Mouse (Mus musculus) kidney, embryonic 16.5 days (tissue): ENCODE results near the gene Brinp2. TPM values are rescaled to one million over a fixed set of nuclear protein-coding genes. Genes with fewer than 3 reads are reported as not detected.

Source experiments
- ATAC-seq: fragments of 200-750 bp; cut with Nextera tagmentation; 2 replicates; pipeline ENCODE4 v1.8.0; 2017; ENCODE audit warnings: moderate TSS enrichment; ENCODE audit not compliant: low FRiP score, low TSS enrichment
- H3K27ac ChIP-seq: fragments of 300-500 bp; sonication (generic); 2 replicates; pipeline ENCODE4 v1.5.1; 2014; ENCODE audit warnings: low read length
- H3K27me3 ChIP-seq: fragments of 300-500 bp; sonication (generic); 2 replicates; pipeline ENCODE4 v1.6.1; 2014; ENCODE audit warnings: low read length, control low read depth, mixed read lengths; ENCODE audit not compliant: insufficient read depth
- H3K36me3 ChIP-seq: fragments of 300-500 bp; sonication (generic); 2 replicates; pipeline ENCODE4 v1.6.1; 2014; ENCODE audit warnings: low read length, control low read depth, mixed read lengths; ENCODE audit not compliant: insufficient read depth
- H3K4me1 ChIP-seq: fragments of 300-500 bp; sonication (generic); 2 replicates; pipeline ENCODE4 v1.6.1; 2014; ENCODE audit warnings: low read length, control low read depth, mixed read lengths; ENCODE audit not compliant: insufficient read depth
- H3K4me2 ChIP-seq: fragments of 300-500 bp; sonication (generic); replicated peaks from 2 replicates; pipeline ENCODE4 v1.6.1; 2014; ENCODE audit warnings: low read depth, low read length
- H3K4me3 ChIP-seq: fragments of 300-500 bp; sonication (generic); 2 replicates; pipeline ENCODE4 v1.5.1; 2014; ENCODE audit warnings: mild to moderate bottlenecking, low read length
- H3K9ac ChIP-seq: fragments of 300-500 bp; sonication (generic); replicated peaks from 2 replicates; pipeline ENCODE4 v1.6.1; 2014; ENCODE audit warnings: low read length
- H3K9me3 ChIP-seq: fragments of 300-500 bp; sonication (generic); 2 replicates; pipeline ENCODE4 v1.6.1; 2016; ENCODE audit warnings: low read length, control low read depth
- whole genome bisulfite sequencing: fragments of 180-500 bp; shearing (Covaris S2); extraction: QIAGEN DNeasy Blood & Tissue Kit; methylation state at CpG from one replicate; pipeline ENCODE4 v1.1.7; 2014; 5-methylcytosine and 5-hydroxymethylcytosine counted together
- polyA plus RNA-seq: library from polyadenylated mRNA; unstranded; fragments of >200 nt; fragmentation: Nextera tagmentation; extraction: Ambion mirVana; gene quantifications from 2 replicates; pipeline ENCODE4 v1.2.1, GENCODE M21; 2015

The Brinp2 gene
- polyA plus RNA-seq, 1 experiment from 2014 or later, result 0.26 TPM

DNA sequence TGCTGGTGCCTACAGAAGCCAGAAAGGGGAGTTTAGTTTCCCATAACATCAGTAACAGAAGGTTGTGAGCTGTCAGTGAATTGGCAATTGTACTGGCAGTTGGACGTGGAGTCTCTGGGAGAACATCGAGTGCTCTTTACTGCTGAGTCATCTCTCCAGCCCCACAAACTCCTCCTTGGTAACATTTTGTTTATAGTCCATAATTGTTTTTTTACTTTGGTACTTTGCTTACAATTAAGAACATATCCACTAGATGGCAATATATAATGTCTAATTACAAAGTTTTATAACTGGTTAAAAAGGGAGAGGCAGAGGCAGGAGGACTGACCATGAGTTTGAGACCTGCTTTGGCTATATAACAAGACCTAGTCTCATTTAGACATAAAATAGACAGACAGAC is 148.5 kb downstream of the Brinp2 start:
- WGBS, result 74% methylated on average over 2 of the region's 2 CpGs
- Histone ChIP-seq H3K27me3 (no peaks in the 10 kb centered on the region), H3K9ac (no peak overlapping the region), H3K9me3 (no peaks in the 10 kb centered on the region), H3K4me3 (no peak overlapping the region), H3K36me3 (no peaks in the 10 kb centered on the region), H3K4me2 (no peak overlapping the region), H3K4me1 (no peaks in the 10 kb centered on the region), H3K27ac (no peak overlapping the region)
- ATAC-seq, result no peak

DNA sequence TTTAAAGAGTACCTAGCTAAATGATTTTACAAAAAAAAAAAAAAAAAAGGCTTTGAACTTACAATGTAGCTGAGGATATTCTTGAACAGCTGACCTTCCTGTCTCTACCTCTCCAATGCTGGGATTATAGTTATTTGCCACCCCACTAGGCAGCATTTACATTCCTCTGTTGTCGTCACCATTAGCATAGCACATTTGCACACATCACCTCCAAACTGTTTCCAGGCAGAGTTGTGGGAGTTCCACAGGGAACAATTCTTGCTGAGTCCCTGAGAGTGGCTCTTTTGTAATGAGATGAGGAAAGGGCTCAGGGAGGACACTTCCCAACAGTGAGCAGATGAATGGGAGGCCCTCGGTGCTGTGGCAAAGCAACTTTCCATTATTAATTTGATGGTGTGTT is 153.2 kb downstream of the Brinp2 start:
- no peak overlapping the region for H3K4me3 ChIP-seq
- no peaks in the 10 kb centered on the region for H3K27me3 ChIP-seq
- H3K36me3 ChIP-seq, result no peaks in the 10 kb centered on the region
- no peak overlapping the region for H3K4me2 ChIP-seq
- no peak overlapping the region for H3K9ac ChIP-seq
- no peak overlapping the region for H3K27ac ChIP-seq
- WGBS, result 58% methylated on average over 2 of the region's 2 CpGs
- no peak for ATAC-seq
- H3K4me1 ChIP-seq, result no peaks in the 10 kb centered on the region
- H3K9me3 ChIP-seq, result no peaks in the 10 kb centered on the region; the same call in 1 of the 2 replicates

Other genes with a start within 250 kb of the Brinp2 start
- gene Astn1, start 5.9 kb upstream of the Brinp2 start, polyA plus RNA-seq, result 0.64 and 1.0 TPM in 2 replicates